26 mouse cellular contexts compared by ENCODE assay signal in genomic region chr6:97918481-97918880, GRCm38 (mm10).
A peak's percentile ranks its signal among the peaks of the same experiment; 100 is the strongest.
DNase-seq lines count a peak whose midpoint lies in the region; ATAC-seq and TF ChIP-seq lines count a peak whose summit lies in the region.
"Had no signal": no experiment of that assay in that cellular context is flagged by ENCODE, and none has a peak within 500 bp of the region (broad histone marks: within the 10 kb centered on the region; RNA-seq: fewer than 3 reads in every experiment).

No protein-coding gene starts in this region.

- in situ Hi-C loops in ES-E14 (cut with MboI; ENCODE audit: low sequenced_read_pairs in 2 of 2, unreplicated experiment in 2 of 2): no loop called here

- H3K36me3 ChIP-seq in heart, embryonic 12.5 days: no peaks in the 10 kb centered on the region
- no peaks in the 10 kb centered on the region for H3K36me3 ChIP-seq in kidney, embryonic 15.5 days
- H3K36me3 ChIP-seq in ES-E14 (ENCODE audit: control insufficient read depth, insufficient read depth, low read length, poor library complexity, severe bottlenecking): no peaks in the 10 kb centered on the region
- no peaks in the 10 kb centered on the region for H3K36me3 ChIP-seq in forebrain, embryonic 16.5 days (ENCODE audit: control insufficient read depth, insufficient read depth)
- H3K36me3 ChIP-seq: embryonic facial prominence, embryonic 13.5 days; hindbrain, embryonic 12.5 days; limb, embryonic 15.5 days; liver, embryonic 15.5 days; midbrain, embryonic 15.5 days; neural tube, embryonic 15.5 days; stomach, embryonic 15.5 days had no signal

- ATAC-seq in heart, embryonic 12.5 days (ENCODE audit: insufficient number of reproducible peaks, low FRiP score): 0 out of 2 replicates have a peak, but pooled peaks have one; percentile 4
- ATAC-seq in kidney, embryonic 15.5 days (replicated peaks; ENCODE audit: low FRiP score): no peak
- no peak for ATAC-seq in forebrain, embryonic 16.5 days
- ATAC-seq: forebrain, embryonic 14.5 days; inflammation-experienced regulatory T-cells, adult 6 months; midbrain, embryonic 15.5 days had no signal

- peaks cover 68% of the 10 kb centered on the region for H3K4me1 ChIP-seq in heart, embryonic 12.5 days (replicated peaks)
- H3K4me1 ChIP-seq in kidney, embryonic 15.5 days: peaks cover 39% of the 10 kb centered on the region
- peaks cover 0 to 3% of the 10 kb centered on the region in 2 experiments; a peak in 1 of 4 replicates for H3K4me1 ChIP-seq in ES-E14 (ENCODE audit: control insufficient read depth in 2 of 2, insufficient read depth in 2 of 2, low read length in 2 of 2, poor library complexity in 1 of 2)
- no peaks in the 10 kb centered on the region for H3K4me1 ChIP-seq in forebrain, embryonic 16.5 days (replicated peaks; ENCODE audit: control insufficient read depth, insufficient read depth, low read length)
- H3K4me1 ChIP-seq: liver, embryonic 15.5 days; megakaryocyte, embryonic 14.5 days; neural tube, embryonic 15.5 days had no signal

- no peaks in the 10 kb centered on the region for H3K9me3 ChIP-seq in heart, embryonic 12.5 days (replicated peaks)
- no peaks in the 10 kb centered on the region for H3K9me3 ChIP-seq in kidney, embryonic 15.5 days (replicated peaks)
- H3K9me3 ChIP-seq in ES-E14 (ENCODE audit: control insufficient read depth, insufficient read depth, low read depth, low read length): no peaks in the 10 kb centered on the region
- H3K9me3 ChIP-seq in forebrain, embryonic 16.5 days (ENCODE audit: control insufficient read depth, low read length): no peaks in the 10 kb centered on the region
- H3K9me3 ChIP-seq: embryonic facial prominence, embryonic 13.5 days; hindbrain, embryonic 12.5 days; limb, embryonic 15.5 days; liver, embryonic 15.5 days; megakaryocyte, embryonic 14.5 days; midbrain, embryonic 15.5 days; neural tube, embryonic 15.5 days; stomach, embryonic 15.5 days had no signal

- no peak overlapping the region for H3K4me3 ChIP-seq in heart, embryonic 12.5 days
- H3K4me3 ChIP-seq in kidney, embryonic 15.5 days (replicated peaks): no peak overlapping the region
- H3K4me3 ChIP-seq in ES-E14 (ENCODE audit: insufficient read depth in 1 of 2, low read depth in 1 of 2, low read length in 2 of 2, poor library complexity in 1 of 2, severe bottlenecking in 1 of 2): no peak overlapping the region
- H3K4me3 ChIP-seq in forebrain, embryonic 16.5 days (replicated peaks; ENCODE audit: low read length): no peak overlapping the region
- H3K4me3 ChIP-seq: embryonic facial prominence, embryonic 13.5 days; hindbrain, embryonic 12.5 days; limb, embryonic 15.5 days; liver, embryonic 15.5 days; megakaryocyte, embryonic 14.5 days; midbrain, embryonic 15.5 days; neural tube, embryonic 15.5 days; stomach, embryonic 15.5 days had no signal

- WGBS in heart, embryonic 12.5 days: 27% methylated on average over 7 of the region's 7 CpGs
- WGBS in kidney, embryonic 15.5 days: 74% methylated on average over 7 of the region's 7 CpGs
- WGBS in forebrain, embryonic 16.5 days: 72% methylated on average over 7 of the region's 7 CpGs

- H3K4me2 ChIP-seq in heart, embryonic 12.5 days: peak overlapping the region; percentile 33
- H3K4me2 ChIP-seq in kidney, embryonic 15.5 days: no peak overlapping the region
- H3K4me2 ChIP-seq in forebrain, embryonic 16.5 days (ENCODE audit: low read length): no peak overlapping the region
- H3K4me2 ChIP-seq: embryonic facial prominence, embryonic 13.5 days; hindbrain, embryonic 12.5 days; limb, embryonic 15.5 days; liver, embryonic 15.5 days; midbrain, embryonic 15.5 days; neural tube, embryonic 15.5 days; stomach, embryonic 15.5 days had no signal

- H3K27me3 ChIP-seq in heart, embryonic 12.5 days (replicated peaks): no peaks in the 10 kb centered on the region
- H3K27me3 ChIP-seq in kidney, embryonic 15.5 days: no peaks in the 10 kb centered on the region
- H3K27me3 ChIP-seq in forebrain, embryonic 16.5 days (replicated peaks; ENCODE audit: control insufficient read depth, insufficient read depth, low read length): no peaks in the 10 kb centered on the region
- H3K27me3 ChIP-seq: embryonic facial prominence, embryonic 13.5 days; hindbrain, embryonic 12.5 days; limb, embryonic 15.5 days; liver, embryonic 15.5 days; megakaryocyte, embryonic 14.5 days; midbrain, embryonic 15.5 days; neural tube, embryonic 15.5 days; Patski; stomach, embryonic 15.5 days had no signal

- 0 out of 2 replicates have a peak overlapping the region, but pooled peaks have one; percentile 27 for H3K9ac ChIP-seq in heart, embryonic 12.5 days
- no peak overlapping the region for H3K9ac ChIP-seq in kidney, embryonic 15.5 days
- H3K9ac ChIP-seq in ES-E14 (ENCODE audit: insufficient read depth, low read depth, low read length, poor library complexity, severe bottlenecking): no peak overlapping the region
- no peak overlapping the region for H3K9ac ChIP-seq in forebrain, embryonic 16.5 days (replicated peaks; ENCODE audit: low read depth, low read length)
- H3K9ac ChIP-seq: embryonic facial prominence, embryonic 13.5 days; hindbrain, embryonic 12.5 days; limb, embryonic 15.5 days; liver, embryonic 15.5 days; midbrain, embryonic 15.5 days; neural tube, embryonic 15.5 days; stomach, embryonic 15.5 days had no signal

- DNase-seq in heart, postnatal 4 days: no peak
- DNase-seq in kidney, adult 9 months: no peak
- DNase-seq in ES-E14 (ENCODE audit: low read depth, low spot score): peak; percentile 3
- peak; percentile 12 for DNase-seq in brain, adult 2 months (ENCODE audit: low read depth, low spot score)
- DNase-seq in cerebellum, adult 11-12 months: no peak
- DNase-seq: adrenal gland, postnatal 14 days; cerebellum, adult 11 months; cerebellum, postnatal 25 days; gastrocnemius, postnatal 25 days; lung, postnatal 10 days; thymus, adult 18-20 months; thymus, postnatal 4 days had no signal

- H3K27ac ChIP-seq in heart, embryonic 12.5 days (ENCODE audit: poor library complexity, severe bottlenecking): peak overlapping the region; percentile 98
- H3K27ac ChIP-seq in kidney, embryonic 15.5 days: peak overlapping the region; percentile 78
- no peak overlapping the region for H3K27ac ChIP-seq in ES-E14 (ENCODE audit: insufficient read depth, low read depth, low read length, poor library complexity, severe bottlenecking)
- no peak overlapping the region for H3K27ac ChIP-seq in forebrain, embryonic 16.5 days (ENCODE audit: low read length)
- H3K27ac ChIP-seq: embryonic facial prominence, embryonic 13.5 days; hindbrain, embryonic 12.5 days; limb, embryonic 15.5 days; liver, embryonic 15.5 days; midbrain, embryonic 15.5 days; neural tube, embryonic 15.5 days; stomach, embryonic 15.5 days had no signal

TF ChIP-seq in ES-E14, 5 proteins besides CTCF, POLR2A, EP300 and RAD21:
- TF ChIP-seq MAFK (IDR thresholded peaks at IDR 0.05; ENCODE audit: insufficient read depth, low read depth, low read length) (no peak), ZNF384 (IDR thresholded peaks at IDR 0.05; ENCODE audit: low read depth, low read length) (no peak), HCFC1 (IDR thresholded peaks at IDR 0.05; ENCODE audit: borderline replicate concordance, insufficient read depth, low read length) (no peak), CHD2 (IDR thresholded peaks at IDR 0.05; ENCODE audit: low read depth, low read length) (no peak), ZC3H11A (IDR thresholded peaks at IDR 0.05; ENCODE audit: borderline replicate concordance, low read depth, low read length) (no peak)

Comparison
In these comparisons a context has a peak if more than half of its experiments do, and no peak if none do; other contexts are left out.
1. H3K27ac ChIP-seq: peak in heart, embryonic 12.5 days (single experiment) and kidney, embryonic 15.5 days (single experiment); none in ES-E14 (single experiment) and forebrain, embryonic 16.5 days (single experiment).
2. DNase-seq: peak in ES-E14 (single experiment) and brain, adult 2 months (single experiment); none in heart, postnatal 4 days (single experiment), kidney, adult 9 months (single experiment) and cerebellum, adult 11-12 months (single experiment).